Mouse (Mus musculus) stomach, postnatal 0 days (tissue): ENCODE measurements around the gene Prpf19.

Experiments
- CTCF ChIP-seq: IDR thresholded peaks from 2 replicates; pipeline ENCODE4 v1.5.1; 2016; ENCODE audit warnings: antibody characterized with exemption, low read depth, mild to moderate bottlenecking, moderate library complexity
- EP300 ChIP-seq: optimal IDR thresholded peaks from 2 replicates; pipeline ENCODE3; 2016; ENCODE audit warnings: antibody characterized with exemption

DNA sequence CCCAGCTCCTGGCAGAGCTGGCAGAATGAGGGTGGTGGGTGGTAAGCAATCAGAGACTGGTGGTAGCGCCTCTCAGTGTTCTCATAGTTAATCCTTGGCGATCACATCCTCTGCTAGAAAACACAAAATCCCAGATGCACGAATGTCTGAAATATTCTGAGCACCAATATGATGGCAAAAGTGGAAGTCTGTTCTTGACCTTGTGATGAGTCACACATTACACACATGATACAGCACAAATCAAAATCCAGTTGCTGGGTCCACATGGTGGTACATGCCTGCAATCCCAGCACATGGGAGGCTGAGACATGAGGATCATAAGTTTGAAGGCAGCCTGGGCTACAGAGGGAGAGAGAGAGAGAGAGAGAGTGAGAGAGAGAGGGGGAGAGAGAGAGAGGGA, 26.0 kb downstream of the Prpf19 start:
- TF ChIP-seq CTCF (no peak), EP300 (no peak)
